Mouse (Mus musculus) ES-Bruce4 (cell line): ENCODE measurements around the gene Erh.

ENCODE experiments used
- CTCF ChIP-seq: IDR thresholded peaks from one replicate; pipeline ENCODE4 v1.8.1; 2011; ENCODE audit warnings: low read depth, low read length
- EP300 ChIP-seq: IDR thresholded peaks from 2 replicates; pipeline ENCODE4 v1.6.1; 2011; ENCODE audit warnings: low read depth, low read length; ENCODE audit not compliant: insufficient read depth
- POLR2A ChIP-seq: IDR thresholded peaks from one replicate; pipeline ENCODE4 v1.8.1; 2011; ENCODE audit warnings: low read length; ENCODE audit not compliant: insufficient read depth

- no peak for TF ChIP-seq POLR2A
- no peak for TF ChIP-seq CTCF
- no peak for TF ChIP-seq EP300
Observed at GRCm38 (mm10) chr12:80604218-80604617, 39.9 kb downstream of the Erh start.
